Mouse (Mus musculus) lung, embryonic 15.5 days (tissue): Measurements from ENCODE around the gene Smarcc2. TPM values are rescaled to one million over a fixed set of nuclear protein-coding genes. Genes with fewer than 3 reads are reported as not detected.
A peak's percentile ranks its signal among the peaks of the same experiment; 100 is the strongest.

Experiments
- ATAC-seq: fragments of 200-750 bp; cut with Nextera tagmentation; 2 replicates; pipeline ENCODE4 v1.8.0; 2017; ENCODE audit warnings: moderate number of reproducible peaks, borderline replicate concordance; ENCODE audit not compliant: low FRiP score, low TSS enrichment; ENCODE audit errors: extremely low read depth
- H3K27ac ChIP-seq: fragments of 300-500 bp; sonication (generic); 2 replicates; pipeline ENCODE4 v1.5.1; 2015; ENCODE audit warnings: moderate library complexity, mild to moderate bottlenecking, inconsistent platforms
- H3K27me3 ChIP-seq: fragments of 300-500 bp; sonication (generic); 2 replicates; pipeline ENCODE4 v1.6.1; 2015; ENCODE audit warnings: inconsistent platforms
- H3K36me3 ChIP-seq: fragments of 300-500 bp; sonication (generic); 2 replicates; pipeline ENCODE4 v1.6.1; 2015; ENCODE audit warnings: inconsistent platforms
- H3K4me1 ChIP-seq: fragments of 300-500 bp; sonication (generic); 2 replicates; pipeline ENCODE4 v1.6.1; 2015; ENCODE audit warnings: inconsistent platforms
- H3K4me2 ChIP-seq: fragments of 300-500 bp; sonication (generic); 2 replicates; pipeline ENCODE4 v1.6.1; 2015; ENCODE audit warnings: inconsistent platforms, mild to moderate bottlenecking, moderate library complexity
- H3K4me3 ChIP-seq: fragments of 300-500 bp; sonication (generic); 2 replicates; pipeline ENCODE4 v1.5.1; 2015; ENCODE audit warnings: mild to moderate bottlenecking, inconsistent platforms
- H3K9ac ChIP-seq: fragments of 300-500 bp; sonication (generic); 2 replicates; pipeline ENCODE4 v1.6.1; 2015; ENCODE audit warnings: inconsistent platforms
- H3K9me3 ChIP-seq: fragments of 300-500 bp; sonication (generic); 2 replicates; pipeline ENCODE4 v1.6.1; 2016; ENCODE audit warnings: inconsistent platforms
- WGBS: fragments of 180-500 bp; shearing (Covaris S2); methylation state at CpG from one replicate; pipeline ENCODE4 v1.1.7; 2015; 5-methylcytosine and 5-hydroxymethylcytosine counted together
- polyA plus RNA-seq: library from polyadenylated mRNA; unstranded; fragments of >200 nt; fragmentation: Nextera tagmentation; extraction: Ambion mirVana; gene quantifications from 2 replicates; pipeline ENCODE4 v1.2.1, GENCODE M21; 2015

Gene Smarcc2
- polyA plus RNA-seq, 1 experiment from 2014 or later = 74.7 TPM

DNA sequence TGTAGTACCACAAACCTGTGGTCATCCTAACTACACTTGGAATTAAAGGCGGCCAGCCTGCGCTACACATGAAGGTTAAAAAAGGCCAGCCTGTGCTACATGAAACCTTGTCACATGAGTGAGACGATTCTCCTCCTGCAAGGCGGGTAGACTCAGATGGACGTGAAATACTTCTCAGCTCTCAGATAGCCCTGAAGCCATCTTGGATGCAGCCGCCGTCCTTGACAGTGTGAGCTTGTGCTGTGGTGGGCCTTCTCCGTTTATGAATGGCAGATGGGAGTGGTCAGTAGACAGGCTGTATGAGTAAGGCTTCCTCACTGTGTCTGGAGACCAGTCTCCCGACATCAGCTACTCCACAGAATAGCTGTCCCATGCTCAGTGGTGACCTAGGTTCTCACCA, 50.2 kb downstream of the Smarcc2 start:
- Histone ChIP-seq H3K9me3 (no peaks in the 10 kb centered on the region), H3K27ac (no peak overlapping the region), H3K4me3 (no peak overlapping the region), H3K4me1 (peaks cover 11% of the 10 kb centered on the region), H3K27me3 (no peaks in the 10 kb centered on the region), H3K36me3 (peaks cover 23% of the 10 kb centered on the region), H3K4me2 (no peak overlapping the region), H3K9ac (no peak overlapping the region)
- no peak for ATAC-seq
- WGBS = 85% methylated on average over 9 of the region's 9 CpGs

- Histone ChIP-seq H3K9me3 (no peaks in the 10 kb centered on the region), H3K4me1 (peaks cover 6% of the 10 kb centered on the region), H3K4me3 (no peak overlapping the region), H3K27ac (no peak overlapping the region), H3K36me3 (peaks cover 23% of the 10 kb centered on the region), H3K4me2 (no peak overlapping the region), H3K27me3 (no peaks in the 10 kb centered on the region), H3K9ac (no peak overlapping the region)
- ATAC-seq = peak; percentile 75; the same call in 1 of the 2 replicates
- WGBS = 42% methylated on average over 4 of the region's 4 CpGs
Measured at GRCm38 (mm10) chr10:128509831-128510230, 50.8 kb downstream of the Smarcc2 start.

DNA sequence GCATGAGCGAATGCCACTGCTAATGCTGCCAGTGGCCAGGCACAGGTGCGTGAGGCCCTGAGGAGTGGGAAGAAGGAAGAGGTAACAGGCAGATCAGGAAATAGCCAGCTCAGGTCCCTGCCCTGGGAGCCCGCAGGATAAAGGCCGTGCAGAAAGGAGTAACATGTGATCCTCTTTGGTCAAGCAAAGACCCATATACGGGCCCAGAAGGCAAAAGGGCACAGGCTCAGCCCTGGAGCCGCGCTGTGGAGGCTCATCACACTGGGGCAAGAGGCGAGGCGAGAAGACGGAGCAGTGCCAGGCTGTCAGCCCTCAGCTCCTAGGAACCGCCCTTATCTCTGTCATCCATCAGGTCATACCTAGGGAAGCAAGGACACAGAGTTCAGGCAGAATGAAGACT, 51.3 kb downstream of the Smarcc2 start:
- 74% methylated on average over 11 of the region's 11 CpGs for WGBS
- H3K9me3 ChIP-seq = no peaks in the 10 kb centered on the region
- ATAC-seq = no peak
- no peak overlapping the region for H3K27ac ChIP-seq
- no peak overlapping the region for H3K4me3 ChIP-seq
- H3K4me1 ChIP-seq = peaks cover 6% of the 10 kb centered on the region
- H3K36me3 ChIP-seq = peaks cover 23% of the 10 kb centered on the region
- H3K4me2 ChIP-seq = no peak overlapping the region
- no peaks in the 10 kb centered on the region for H3K27me3 ChIP-seq
- no peak overlapping the region for H3K9ac ChIP-seq

DNA sequence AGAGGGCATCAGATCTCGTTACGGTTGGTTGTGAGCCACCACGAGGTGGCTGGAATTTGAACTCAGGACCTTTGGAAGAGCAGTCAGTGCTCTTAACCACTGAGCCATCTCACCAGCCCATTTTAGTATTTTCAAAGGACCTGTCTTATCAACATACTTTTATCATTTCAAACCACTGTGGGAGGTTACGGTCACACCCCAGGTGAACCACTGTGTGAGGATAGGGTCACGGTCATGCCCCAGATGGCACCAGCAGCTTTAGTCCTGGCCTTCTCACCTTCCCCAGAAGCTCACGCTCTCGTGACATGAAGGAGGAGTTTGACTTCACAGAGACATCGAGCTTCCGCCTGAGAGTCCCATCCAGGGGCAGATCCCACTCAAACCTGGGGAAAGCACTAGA, 52.1 kb downstream of the Smarcc2 start:
- Histone ChIP-seq H3K36me3 (peaks cover 28% of the 10 kb centered on the region), H3K4me1 (peaks cover 6% of the 10 kb centered on the region), H3K27me3 (no peaks in the 10 kb centered on the region), H3K9ac (no peak overlapping the region), H3K27ac (no peak overlapping the region), H3K4me2 (no peak overlapping the region), H3K9me3 (no peaks in the 10 kb centered on the region), H3K4me3 (no peak overlapping the region)
- WGBS = 81% methylated on average over 9 of the region's 9 CpGs
- ATAC-seq = no peak

GRCm38 (mm10) chr10:128511761-128512160, 52.7 kb downstream of the Smarcc2 start:
- Histone ChIP-seq H3K36me3 (peaks cover 28% of the 10 kb centered on the region), H3K4me3 (no peak overlapping the region)
- 81% methylated on average over 12 of the region's 12 CpGs for WGBS

GRCm38 (mm10) chr10:128515044-128515443, 56.0 kb downstream of the Smarcc2 start:
- H3K36me3 ChIP-seq = peaks cover 43% of the 10 kb centered on the region
- peaks cover 5% of the 10 kb centered on the region for H3K4me1 ChIP-seq
- H3K9ac ChIP-seq = no peak overlapping the region
- ATAC-seq = no peak
- peaks cover 4% of the 10 kb centered on the region for H3K27me3 ChIP-seq
- WGBS = 84% methylated on average over 4 of the region's 4 CpGs
- no peak overlapping the region for H3K4me2 ChIP-seq
- H3K27ac ChIP-seq = no peak overlapping the region
- H3K9me3 ChIP-seq = no peaks in the 10 kb centered on the region
- H3K4me3 ChIP-seq = no peak overlapping the region

More at GRCm38 (mm10) chr10:128511761-128512160, 52.7 kb downstream of the Smarcc2 start:
- no peak for ATAC-seq
- Histone ChIP-seq H3K27ac (no peak overlapping the region), H3K4me1 (peaks cover 6% of the 10 kb centered on the region), H3K9me3 (no peaks in the 10 kb centered on the region), H3K9ac (no peak overlapping the region), H3K27me3 (no peaks in the 10 kb centered on the region), H3K4me2 (no peak overlapping the region)

DNA sequence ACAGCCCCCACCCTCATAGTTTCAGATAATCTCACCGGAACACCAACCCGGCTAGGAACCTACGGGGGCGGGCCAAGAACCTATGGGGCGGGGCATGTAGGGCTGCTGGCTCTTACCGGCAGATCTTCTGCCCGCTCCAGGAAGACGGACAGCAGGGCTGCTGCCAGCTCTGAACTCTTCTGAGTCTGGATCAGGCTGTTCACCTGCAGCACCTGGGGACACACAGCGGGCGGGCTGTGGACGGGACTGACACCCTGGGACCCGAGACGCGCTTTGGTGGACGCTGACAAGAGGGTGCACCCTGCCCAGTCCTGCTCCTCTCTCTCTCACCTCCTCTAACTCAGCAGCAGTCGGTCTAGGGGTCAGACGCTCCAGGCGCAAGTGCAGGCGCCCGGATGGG, 57.0 kb downstream of the Smarcc2 start:
- Histone ChIP-seq H3K4me1 (no peaks in the 10 kb centered on the region), H3K9me3 (no peaks in the 10 kb centered on the region), H3K4me3 (no peak overlapping the region), H3K4me2 (no peak overlapping the region; the same call in 1 of the 2 replicates), H3K27me3 (peaks cover 4% of the 10 kb centered on the region), H3K9ac (no peak overlapping the region), H3K27ac (no peak overlapping the region), H3K36me3 (peaks cover 37% of the 10 kb centered on the region)
- ATAC-seq = no peak
- 29% methylated on average over 20 of the region's 20 CpGs for WGBS

- H3K9me3 ChIP-seq = no peaks in the 10 kb centered on the region
- peaks cover 4% of the 10 kb centered on the region for H3K27me3 ChIP-seq
- no peak overlapping the region for H3K9ac ChIP-seq
- H3K36me3 ChIP-seq = peaks cover 32% of the 10 kb centered on the region
- H3K4me3 ChIP-seq = no peak overlapping the region
- ATAC-seq = no peak
- WGBS = 32% methylated on average over 6 of the region's 6 CpGs
- no peak overlapping the region for H3K4me2 ChIP-seq
- no peaks in the 10 kb centered on the region for H3K4me1 ChIP-seq
- no peak overlapping the region for H3K27ac ChIP-seq
Measured at GRCm38 (mm10) chr10:128516677-128517076, 57.6 kb downstream of the Smarcc2 start.

- Histone ChIP-seq H3K36me3 (peaks cover 22% of the 10 kb centered on the region; the same call in 1 of the 2 replicates), H3K9me3 (no peaks in the 10 kb centered on the region), H3K4me2 (no peak overlapping the region), H3K27ac (no peak overlapping the region), H3K9ac (no peak overlapping the region), H3K27me3 (peaks cover 4% of the 10 kb centered on the region), H3K4me3 (no peak overlapping the region), H3K4me1 (peaks cover under 1% of the 10 kb centered on the region; the same call in 1 of the 2 replicates)
- ATAC-seq = no peak
- 68% methylated on average over 7 of the region's 7 CpGs for WGBS
Measured at GRCm38 (mm10) chr10:128518833-128519232, 59.8 kb downstream of the Smarcc2 start.

- WGBS = 85% methylated on average over 16 of the region's 16 CpGs
- Histone ChIP-seq H3K27ac (no peak overlapping the region), H3K4me1 (peaks cover 10% of the 10 kb centered on the region), H3K9me3 (no peaks in the 10 kb centered on the region), H3K4me3 (no peak overlapping the region), H3K36me3 (peaks cover 19% of the 10 kb centered on the region; the same call in 1 of the 2 replicates), H3K4me2 (no peak overlapping the region), H3K9ac (no peak overlapping the region), H3K27me3 (peaks cover 7% of the 10 kb centered on the region)
- ATAC-seq = no peak
Measured at GRCm38 (mm10) chr10:128520591-128520990, 61.5 kb downstream of the Smarcc2 start.

DNA sequence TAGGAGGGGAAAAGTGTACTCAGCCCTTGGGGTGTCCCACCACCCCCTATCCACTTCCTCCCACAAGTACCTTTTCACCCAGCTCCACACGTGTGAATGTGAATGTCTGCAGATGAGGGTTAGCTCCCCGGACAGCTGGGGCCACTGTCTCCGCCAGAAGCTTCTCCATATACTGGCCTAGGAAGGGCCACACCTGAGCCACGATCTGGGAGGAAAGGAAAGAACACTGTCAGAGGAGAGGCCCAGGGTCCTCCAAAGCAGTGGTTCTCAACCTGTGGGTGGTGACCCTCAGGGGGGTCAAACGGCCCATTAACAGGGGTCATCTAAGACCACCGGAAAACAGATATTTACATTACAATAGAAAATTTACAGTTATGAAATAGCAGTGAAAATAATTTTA, 63.3 kb downstream of the Smarcc2 start:
- 66% methylated on average over 6 of the region's 6 CpGs for WGBS
- Histone ChIP-seq H3K36me3 (peaks cover 13% of the 10 kb centered on the region; the same call in 1 of the 2 replicates), H3K27ac (no peak overlapping the region), H3K9me3 (no peaks in the 10 kb centered on the region), H3K4me1 (peaks cover 15% of the 10 kb centered on the region), H3K27me3 (peaks cover 7% of the 10 kb centered on the region), H3K9ac (no peak overlapping the region), H3K4me2 (no peak overlapping the region), H3K4me3 (no peak overlapping the region)
- ATAC-seq = no peak

GRCm38 (mm10) chr10:128524111-128524731, 65.2 kb downstream of the Smarcc2 start:
- H3K27me3 ChIP-seq = 0 out of 2 replicates have a peak, but pooled peaks cover 3% of the 10 kb centered on the region
- 20% methylated on average over 11 of the region's 11 CpGs for WGBS
- H3K9me3 ChIP-seq = no peaks in the 10 kb centered on the region
- peaks cover 15% of the 10 kb centered on the region for H3K4me1 ChIP-seq
- H3K4me2 ChIP-seq = peak overlapping the region; percentile 99
- H3K27ac ChIP-seq = peak overlapping the region; percentile 37; the same call in 1 of the 2 replicates
- H3K4me3 ChIP-seq = peak overlapping the region; percentile 80
- 0 out of 2 replicates have a peak, but pooled peaks cover 3% of the 10 kb centered on the region for H3K36me3 ChIP-seq
- H3K9ac ChIP-seq = peak overlapping the region; percentile 76
- no peak for ATAC-seq
